Mouse (Mus musculus): ENCODE measurements around the gene Tmem19. TPM values are rescaled to one million over a fixed set of nuclear protein-coding genes. Genes with fewer than 3 reads are reported as not detected.

Gene Tmem19
- polyA plus RNA-seq, 1 experiment from 2014 or later: 20.3 TPM

- no peaks in the 10 kb centered on the region for H3K27me3 ChIP-seq (replicated peaks)
- peaks cover 76% of the 10 kb centered on the region for H3K4me1 ChIP-seq
- no peak for ATAC-seq (ENCODE audit: extremely low read depth, insufficient number of reproducible peaks, low FRiP score, low TSS enrichment)
- no peak overlapping the region for H3K4me2 ChIP-seq
- no peak overlapping the region for H3K27ac ChIP-seq (replicated peaks)
- no peaks in the 10 kb centered on the region for H3K9me3 ChIP-seq
- no peak overlapping the region for H3K9ac ChIP-seq
- no peak overlapping the region for H3K4me3 ChIP-seq
- peaks cover 5% of the 10 kb centered on the region for H3K36me3 ChIP-seq
- WGBS: 82% methylated on average over 4 of the region's 4 CpGs
Measured at GRCm38 (mm10) chr10:115309191-115309590, 53.1 kb downstream of the Tmem19 start.

- Histone ChIP-seq H3K4me2 (no peak overlapping the region), H3K27me3 (replicated peaks) (no peaks in the 10 kb centered on the region), H3K36me3 (peaks cover 18% of the 10 kb centered on the region), H3K4me3 (no peak overlapping the region), H3K9ac (no peak overlapping the region), H3K27ac (replicated peaks) (no peak overlapping the region), H3K9me3 (no peaks in the 10 kb centered on the region), H3K4me1 (peaks cover 58% of the 10 kb centered on the region)
- 82% methylated on average over 7 of the region's 7 CpGs for WGBS
- no peak for ATAC-seq (ENCODE audit: extremely low read depth, insufficient number of reproducible peaks, low FRiP score, low TSS enrichment)
Measured at GRCm38 (mm10) chr10:115307331-115307875, 54.9 kb downstream of the Tmem19 start.

GRCm38 (mm10) chr10:115298683-115299082 lies 63.6 kb downstream of the Tmem19 start:
- Histone ChIP-seq H3K27ac (replicated peaks) (no peak overlapping the region), H3K36me3 (peaks cover 75% of the 10 kb centered on the region), H3K4me1 (no peaks in the 10 kb centered on the region), H3K9ac (no peak overlapping the region), H3K4me3 (no peak overlapping the region), H3K9me3 (no peaks in the 10 kb centered on the region), H3K4me2 (no peak overlapping the region), H3K27me3 (replicated peaks) (no peaks in the 10 kb centered on the region)
- WGBS: 87% methylated on average over 4 of the region's 4 CpGs
- ATAC-seq (ENCODE audit: extremely low read depth, insufficient number of reproducible peaks, low FRiP score, low TSS enrichment): no peak

- Histone ChIP-seq H3K4me2 (no peak overlapping the region), H3K36me3 (peaks cover 80% of the 10 kb centered on the region), H3K9ac (no peak overlapping the region), H3K9me3 (no peaks in the 10 kb centered on the region), H3K27me3 (replicated peaks) (no peaks in the 10 kb centered on the region), H3K27ac (replicated peaks) (no peak overlapping the region), H3K4me1 (no peaks in the 10 kb centered on the region), H3K4me3 (no peak overlapping the region)
- ATAC-seq (ENCODE audit: extremely low read depth, insufficient number of reproducible peaks, low FRiP score, low TSS enrichment): no peak
- 92% methylated on average over 5 of the region's 5 CpGs for WGBS
Measured at GRCm38 (mm10) chr10:115297582-115297981, 64.7 kb downstream of the Tmem19 start.

GRCm38 (mm10) chr10:115296401-115296935 lies 65.8 kb downstream of the Tmem19 start:
- Histone ChIP-seq H3K9ac (no peak overlapping the region), H3K9me3 (no peaks in the 10 kb centered on the region), H3K4me1 (no peaks in the 10 kb centered on the region), H3K4me3 (no peak overlapping the region), H3K36me3 (peaks cover 82% of the 10 kb centered on the region), H3K4me2 (no peak overlapping the region), H3K27me3 (replicated peaks) (no peaks in the 10 kb centered on the region), H3K27ac (replicated peaks) (no peak overlapping the region)
- 75% methylated on average over 9 of the region's 9 CpGs for WGBS
- no peak for ATAC-seq (ENCODE audit: extremely low read depth, insufficient number of reproducible peaks, low FRiP score, low TSS enrichment)

- Histone ChIP-seq H3K4me2 (no peak overlapping the region), H3K4me3 (no peak overlapping the region), H3K27me3 (replicated peaks) (no peaks in the 10 kb centered on the region), H3K9ac (no peak overlapping the region), H3K36me3 (peaks cover 81% of the 10 kb centered on the region), H3K4me1 (no peaks in the 10 kb centered on the region), H3K27ac (replicated peaks) (no peak overlapping the region), H3K9me3 (no peaks in the 10 kb centered on the region)
- 91% methylated on average over 3 of the region's 3 CpGs for WGBS
- no peak for ATAC-seq (ENCODE audit: extremely low read depth, insufficient number of reproducible peaks, low FRiP score, low TSS enrichment)
Measured at GRCm38 (mm10) chr10:115295162-115295561, 67.1 kb downstream of the Tmem19 start.

- no peak overlapping the region for H3K4me2 ChIP-seq
- no peaks in the 10 kb centered on the region for H3K9me3 ChIP-seq
- H3K9ac ChIP-seq: no peak overlapping the region
- ATAC-seq (ENCODE audit: extremely low read depth, insufficient number of reproducible peaks, low FRiP score, low TSS enrichment): no peak
- no peak overlapping the region for H3K4me3 ChIP-seq
- H3K27me3 ChIP-seq (replicated peaks): no peaks in the 10 kb centered on the region
- H3K27ac ChIP-seq (replicated peaks): no peak overlapping the region
- H3K4me1 ChIP-seq: no peaks in the 10 kb centered on the region
- 93% methylated on average over 7 of the region's 7 CpGs for WGBS
- H3K36me3 ChIP-seq: peaks cover 81% of the 10 kb centered on the region
Measured at GRCm38 (mm10) chr10:115294715-115295114, 67.6 kb downstream of the Tmem19 start.

- no peak for ATAC-seq (ENCODE audit: extremely low read depth, insufficient number of reproducible peaks, low FRiP score, low TSS enrichment)
- 96% methylated on average over 7 of the region's 7 CpGs for WGBS
- no peak overlapping the region for H3K4me3 ChIP-seq
Measured at GRCm38 (mm10) chr10:115293946-115294345, 68.4 kb downstream of the Tmem19 start.

GRCm38 (mm10) chr10:115290671-115291070 lies 71.6 kb downstream of the Tmem19 start:
- peaks cover 86% of the 10 kb centered on the region for H3K36me3 ChIP-seq
- H3K4me3 ChIP-seq: no peak overlapping the region
- H3K27me3 ChIP-seq (replicated peaks): no peaks in the 10 kb centered on the region
- H3K9ac ChIP-seq: no peak overlapping the region
- no peaks in the 10 kb centered on the region for H3K9me3 ChIP-seq
- ATAC-seq (ENCODE audit: extremely low read depth, insufficient number of reproducible peaks, low FRiP score, low TSS enrichment): no peak
- no peak overlapping the region for H3K27ac ChIP-seq (replicated peaks)
- no peaks in the 10 kb centered on the region for H3K4me1 ChIP-seq
- 87% methylated on average over 9 of the region's 9 CpGs for WGBS
- no peak overlapping the region for H3K4me2 ChIP-seq

More at GRCm38 (mm10) chr10:115293946-115294345, 68.4 kb downstream of the Tmem19 start:
- peaks cover 79% of the 10 kb centered on the region for H3K36me3 ChIP-seq
- no peak overlapping the region for H3K27ac ChIP-seq (replicated peaks)
- no peaks in the 10 kb centered on the region for H3K4me1 ChIP-seq
- no peak overlapping the region for H3K9ac ChIP-seq
- H3K4me2 ChIP-seq: no peak overlapping the region
- H3K27me3 ChIP-seq (replicated peaks): no peaks in the 10 kb centered on the region
- no peaks in the 10 kb centered on the region for H3K9me3 ChIP-seq

Other genes starting within 250 kb of the Tmem19 start
- not detected in 2 replicates for gene Tph2, start 177.5 kb downstream of the Tmem19 start, polyA plus RNA-seq (2015; fragmentation: Nextera tagmentation; extraction: Ambion mirVana)
- 29.2 and 30.8 TPM in 2 replicates for gene Tbc1d15, start 111.0 kb downstream of the Tmem19 start, polyA plus RNA-seq (2015; fragmentation: Nextera tagmentation; extraction: Ambion mirVana)
- 4.6 and 5.0 TPM in 2 replicates for gene Rab21, start 46.9 kb downstream of the Tmem19 start, polyA plus RNA-seq (2015; fragmentation: Nextera tagmentation; extraction: Ambion mirVana)
- gene Thap2, start 21.9 kb upstream of the Tmem19 start, polyA plus RNA-seq (2015; fragmentation: Nextera tagmentation; extraction: Ambion mirVana): 13.5 and 15.2 TPM in 2 replicates
- 10.8 and 12.3 TPM in 2 replicates for gene Zfc3h1, start 22.5 kb upstream of the Tmem19 start, polyA plus RNA-seq (2015; fragmentation: Nextera tagmentation; extraction: Ambion mirVana)
- not detected in 2 replicates for gene A930009A15Rik, start 207.5 kb upstream of the Tmem19 start, polyA plus RNA-seq (2015; fragmentation: Nextera tagmentation; extraction: Ambion mirVana)
- 0.25 and 0.32 TPM in 2 replicates for gene Lgr5, start 225.3 kb upstream of the Tmem19 start, polyA plus RNA-seq (2015; fragmentation: Nextera tagmentation; extraction: Ambion mirVana)

Data from heart, embryonic 13.5 days (tissue).